Mouse (Mus musculus) frontal cortex, postnatal 25 days (tissue): ENCODE measurements around the gene Gm45234.

Experiments used
- DNase-seq, 2 experiments: peaks; one replicate each; pipeline ENCODE4 v3.0.0; 2022; ENCODE audit warnings: low spot score in 2 of 2

Gm45234 gene

DNA sequence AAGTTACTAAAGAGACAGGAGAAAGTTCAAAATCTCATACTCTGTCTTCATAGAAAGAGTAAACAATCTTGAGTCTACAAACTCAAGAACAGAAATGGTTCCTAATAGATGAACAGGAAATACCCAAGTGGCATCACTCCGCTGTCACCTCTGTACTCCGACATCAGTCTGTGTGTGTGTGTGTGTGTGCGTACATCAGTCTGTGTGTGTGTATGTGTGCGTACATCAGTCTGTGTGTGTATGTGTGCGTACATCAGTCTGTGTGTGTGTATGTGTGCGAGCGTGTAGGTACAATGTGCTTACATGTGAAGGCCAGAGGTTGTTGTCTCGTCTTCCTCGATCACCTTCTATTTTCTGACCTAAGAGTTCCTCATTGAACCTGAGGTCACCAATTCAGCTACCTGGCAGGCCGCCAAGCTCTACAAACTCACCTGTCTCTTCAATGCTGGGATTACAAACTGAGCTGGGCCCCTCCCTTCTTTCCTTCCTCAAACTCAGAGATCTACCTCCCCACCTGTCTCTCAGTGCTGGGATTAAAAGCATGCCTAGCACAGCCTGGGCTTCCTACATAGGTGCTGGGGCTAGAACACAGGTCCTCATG lies 47.4 kb downstream of the Gm45234 start:
- no peak for DNase-seq

DNA sequence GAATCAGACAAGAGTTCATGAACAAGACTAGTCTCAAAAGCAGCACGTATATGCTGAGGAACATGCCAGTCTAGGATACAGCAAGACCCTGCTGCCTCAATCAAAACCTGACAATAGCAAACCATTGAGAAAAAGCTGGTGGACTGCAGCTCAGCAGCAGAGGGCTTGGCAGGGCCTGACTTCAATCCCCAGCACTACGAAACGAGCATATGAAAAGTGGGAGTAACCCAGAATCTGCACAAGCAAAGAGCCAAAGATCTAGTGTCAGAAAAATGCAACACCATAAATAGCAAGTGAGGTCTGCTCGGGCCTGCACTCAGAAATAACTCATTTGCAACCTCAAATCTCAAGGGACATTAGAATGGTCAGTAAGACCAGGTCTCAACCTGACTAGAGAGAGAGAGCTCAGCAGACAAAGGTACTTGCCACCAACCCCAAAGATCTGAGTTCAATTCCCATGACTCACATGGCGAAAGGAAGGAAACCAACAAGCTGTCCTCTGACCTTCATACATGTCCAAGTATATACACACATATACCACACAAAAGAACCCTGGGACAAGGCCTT lies 49.7 kb downstream of the Gm45234 start:
- DNase-seq = no peak

DNA sequence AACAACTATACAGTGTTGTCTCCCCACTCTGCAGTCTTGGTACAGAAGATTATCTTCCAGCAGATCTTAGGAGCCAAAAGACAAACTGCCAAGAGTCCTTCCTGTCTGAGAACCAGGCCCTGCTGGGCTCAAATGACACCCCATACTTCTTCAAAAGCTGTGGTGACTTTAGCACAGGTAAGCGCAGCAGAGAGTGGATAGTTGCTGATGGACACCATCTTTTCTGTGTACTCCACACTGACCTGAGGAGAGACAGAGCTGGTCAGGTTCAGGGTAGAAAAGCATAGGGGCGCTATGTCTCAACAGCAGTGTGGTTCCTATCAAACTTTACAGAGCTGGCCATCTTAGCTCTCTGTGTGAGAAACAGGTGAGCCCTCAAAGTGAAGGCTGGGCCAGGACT lies 51.4 kb downstream of the Gm45234 start:
- no peak for DNase-seq

DNA sequence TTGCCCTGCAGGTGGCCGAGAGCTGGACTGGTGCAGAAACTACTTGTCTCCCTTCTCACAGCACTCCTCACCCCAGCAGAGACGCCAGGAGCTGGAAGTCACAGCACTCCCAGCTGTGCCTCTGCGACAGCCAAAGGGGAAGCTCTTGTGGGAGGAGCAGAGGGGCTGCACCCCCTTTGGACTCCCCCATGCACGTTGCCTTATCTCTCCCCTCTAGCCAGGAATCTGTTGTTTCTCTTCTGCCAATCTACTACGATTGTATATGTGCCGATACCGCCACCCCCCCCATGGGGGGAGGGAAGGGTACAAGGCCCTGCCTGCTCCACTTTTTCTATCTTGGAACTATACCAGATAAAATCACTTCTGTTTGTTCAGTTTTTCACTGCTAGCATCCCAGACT lies 52.0 kb downstream of the Gm45234 start:
- no peak for DNase-seq

DNA sequence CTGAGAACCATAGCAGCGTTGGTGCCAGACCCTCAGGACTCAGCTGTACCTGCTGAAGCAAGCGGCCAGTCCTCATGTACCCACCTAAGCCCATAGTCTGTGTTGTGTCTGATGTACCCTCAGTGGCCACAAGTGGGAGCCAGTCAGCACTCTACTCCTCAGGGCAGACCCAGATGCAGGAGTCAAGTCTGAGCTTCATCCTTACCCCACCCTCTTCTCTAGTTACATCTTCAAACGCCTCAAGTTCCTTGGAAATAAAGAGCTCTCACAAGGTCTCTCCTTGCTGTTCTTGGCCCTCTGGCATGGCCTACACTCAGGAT lies 53.1 kb downstream of the Gm45234 start:
- DNase-seq = peak; percentile 61 to 65

DNA sequence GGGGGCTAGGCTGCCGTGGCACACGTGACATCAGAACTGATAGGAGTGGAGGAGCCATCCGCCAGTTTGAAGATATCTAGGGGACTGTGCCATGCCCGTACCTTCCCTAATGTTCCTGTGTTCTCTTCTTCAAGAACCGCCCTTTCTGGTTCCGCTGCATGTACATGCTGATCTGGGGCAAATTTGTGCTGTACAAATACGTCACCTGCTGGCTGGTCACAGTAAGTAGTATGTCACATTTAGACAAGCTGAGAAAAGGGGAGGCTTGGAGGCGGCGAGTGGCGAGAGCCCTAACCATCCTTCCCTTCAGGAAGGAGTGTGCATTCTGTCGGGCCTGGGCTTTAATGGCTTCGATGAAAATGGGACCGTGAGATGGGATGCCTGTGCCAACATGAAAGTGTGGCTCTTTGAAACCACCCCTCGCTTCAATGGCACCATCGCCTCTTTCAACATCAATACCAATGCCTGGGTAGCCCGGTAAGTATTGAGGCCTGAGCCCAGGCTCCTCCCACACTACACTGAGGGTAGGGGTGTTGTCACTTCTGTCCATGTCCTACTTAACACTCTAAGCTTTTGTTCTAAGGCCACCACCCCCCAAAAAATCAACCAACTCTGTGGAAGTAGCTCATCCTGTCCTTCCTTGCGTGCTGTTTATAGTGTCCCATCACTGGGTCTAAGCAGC lies 53.6 kb downstream of the Gm45234 start:
- DNase-seq = no peak

DNA sequence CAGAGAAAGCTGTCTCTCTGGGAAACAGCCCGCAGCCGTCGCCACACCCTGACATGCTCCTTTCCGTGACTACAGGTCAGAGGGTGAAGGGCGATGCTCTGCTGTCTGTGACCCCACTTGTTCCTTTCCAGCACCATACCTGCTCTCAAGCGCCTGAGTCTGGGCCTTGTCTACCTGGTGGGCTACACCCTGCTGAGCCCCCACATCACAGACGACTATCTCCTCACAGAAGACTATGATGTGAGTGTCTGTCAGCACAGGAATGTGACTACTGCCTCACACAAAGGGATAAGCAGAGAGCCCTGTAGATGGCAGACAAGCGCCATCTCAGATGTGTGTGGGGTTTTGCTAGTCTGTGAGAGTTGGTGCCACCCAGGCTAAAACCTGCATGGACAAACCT lies 54.5 kb downstream of the Gm45234 start:
- DNase-seq = no peak

DNA sequence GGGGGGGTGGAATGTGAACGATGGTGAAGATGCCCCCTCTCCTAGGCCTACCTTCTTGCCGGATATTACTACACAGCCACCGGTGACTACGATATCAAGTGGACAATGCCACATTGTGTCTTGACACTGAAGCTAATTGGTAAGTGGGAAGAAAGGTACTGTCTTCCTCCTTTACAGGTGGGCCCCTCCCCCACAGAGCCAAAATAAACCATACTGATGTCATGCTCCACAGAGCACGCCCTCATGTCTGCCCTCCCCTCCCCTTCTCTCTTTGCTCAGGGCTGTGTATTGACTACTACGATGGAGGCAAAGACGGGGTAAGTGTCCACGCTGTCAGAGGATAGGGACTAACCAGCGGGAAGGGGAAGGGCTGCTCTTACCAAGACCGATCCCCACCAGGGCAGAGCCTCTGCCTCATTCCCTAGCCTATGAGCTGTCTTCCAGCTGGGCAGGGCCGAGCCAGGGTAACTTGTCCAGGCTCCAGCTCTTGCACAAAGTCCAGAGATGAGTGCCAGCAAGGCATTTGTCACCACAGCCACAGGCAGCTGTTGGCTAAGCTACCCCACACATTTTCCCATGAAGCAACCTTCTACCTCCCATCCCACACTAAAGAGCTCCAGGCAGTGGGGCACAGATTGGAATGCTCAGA lies 55.7 kb downstream of the Gm45234 start:
- DNase-seq = no peak

DNA sequence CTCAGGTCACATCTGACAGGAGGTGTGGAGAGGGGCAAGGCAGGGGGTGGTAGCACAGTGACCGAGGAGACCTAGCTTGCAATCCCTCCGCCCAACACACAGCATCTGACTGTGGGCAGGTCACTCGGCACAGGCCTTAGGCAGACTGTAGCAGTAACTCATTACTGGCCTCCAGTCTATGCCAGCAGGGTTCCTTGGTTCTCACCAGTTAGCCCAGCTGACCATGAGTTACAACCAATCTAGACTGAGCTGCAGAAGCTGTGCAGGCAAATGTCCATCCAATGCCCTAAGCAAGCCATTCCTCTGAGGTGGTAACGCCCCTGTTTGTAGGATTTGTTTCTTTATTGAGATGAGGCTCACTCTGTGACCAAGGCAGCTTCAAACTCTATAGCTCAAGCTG lies 56.5 kb downstream of the Gm45234 start:
- DNase-seq = no peak

DNA sequence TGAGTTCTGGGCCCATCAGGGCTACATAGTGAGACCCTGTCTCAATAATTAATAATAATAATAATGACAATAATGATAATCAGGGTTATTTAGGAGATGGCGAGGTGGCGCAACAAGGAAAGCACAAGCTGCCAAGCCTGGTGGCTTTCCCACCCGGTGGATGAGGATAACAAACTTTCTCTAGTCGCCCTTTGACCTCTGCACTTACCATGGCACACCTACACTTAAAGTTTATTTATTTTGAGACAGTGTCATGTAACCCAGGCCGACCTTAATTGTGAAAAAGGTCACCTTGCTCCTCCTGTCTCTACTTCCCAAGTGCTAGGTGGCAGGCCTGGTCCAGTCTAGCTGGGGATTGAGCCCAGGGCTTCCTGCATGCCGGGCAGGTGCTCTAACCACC lies 57.1 kb downstream of the Gm45234 start:
- DNase-seq = no peak

DNA sequence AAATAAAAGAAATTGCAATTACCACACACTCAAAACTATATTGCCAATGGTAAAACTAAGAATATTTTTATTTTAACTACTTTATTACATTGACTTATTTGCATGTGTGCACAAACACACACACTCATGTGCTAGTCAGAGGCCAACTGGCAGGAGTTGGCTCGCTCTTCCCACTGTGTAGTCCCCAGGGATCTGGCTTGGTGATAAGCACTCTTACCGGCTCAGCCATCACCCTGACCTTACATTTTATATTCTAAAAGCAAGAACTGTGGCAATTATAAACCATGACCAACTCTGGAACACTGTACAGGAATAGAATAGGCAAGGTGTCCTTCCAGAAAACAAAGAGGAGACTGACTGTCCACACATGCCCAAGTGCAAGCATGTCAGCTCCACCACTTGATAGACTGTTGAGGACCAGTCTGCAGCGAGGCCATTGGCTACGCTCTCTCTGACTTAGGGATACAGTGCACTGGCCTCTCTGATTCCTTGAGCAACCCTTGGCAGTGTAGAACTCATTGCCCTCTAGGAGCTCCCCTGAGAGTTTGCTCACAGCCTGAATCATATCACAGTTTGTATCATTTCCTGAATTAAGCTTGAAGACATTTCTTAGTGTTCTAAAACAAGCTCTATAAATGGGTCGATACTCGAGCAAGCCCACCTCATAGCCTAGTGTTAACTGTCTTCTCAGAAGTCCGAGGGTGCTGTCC lies 59.2 kb downstream of the Gm45234 start:
- no peak for DNase-seq

DNA sequence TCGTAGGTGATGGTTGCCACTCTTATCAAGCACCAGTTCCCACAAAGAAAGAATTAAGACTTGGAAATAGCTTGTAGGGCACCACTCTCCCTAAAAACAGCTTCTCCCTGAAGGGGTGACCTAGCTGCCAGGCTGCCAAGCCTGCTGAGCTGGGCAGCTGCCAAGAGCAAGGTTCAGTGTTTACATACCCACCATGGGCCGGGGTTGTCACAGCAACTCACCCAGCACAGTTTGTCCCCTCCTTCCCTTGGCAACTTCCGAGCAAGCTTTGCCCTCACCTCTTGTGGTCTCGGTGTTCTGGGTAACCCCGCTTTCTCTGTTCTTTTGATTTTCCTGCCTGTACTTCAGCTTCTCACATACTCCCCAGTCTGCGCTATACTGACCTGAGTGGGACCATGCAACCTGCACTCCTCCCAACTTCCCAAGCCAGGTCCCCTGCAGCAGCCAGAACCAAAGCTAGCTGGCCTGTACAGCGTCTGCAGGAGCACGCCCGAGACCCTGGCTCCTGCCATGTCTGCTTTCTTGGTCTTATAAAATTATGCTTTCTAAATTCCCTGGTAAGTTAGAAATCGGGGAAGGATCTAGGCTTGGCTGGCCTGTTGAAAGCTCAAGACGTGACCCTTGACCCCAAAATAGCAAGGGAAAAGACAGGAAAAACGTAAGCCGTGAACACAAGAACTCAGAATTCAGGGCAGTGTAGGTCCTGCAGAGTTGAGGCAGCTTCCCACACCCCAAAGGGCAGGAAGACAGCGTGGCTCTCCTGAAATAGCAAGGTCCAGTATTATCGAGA lies 61.5 kb downstream of the Gm45234 start:
- no peak for DNase-seq

DNA sequence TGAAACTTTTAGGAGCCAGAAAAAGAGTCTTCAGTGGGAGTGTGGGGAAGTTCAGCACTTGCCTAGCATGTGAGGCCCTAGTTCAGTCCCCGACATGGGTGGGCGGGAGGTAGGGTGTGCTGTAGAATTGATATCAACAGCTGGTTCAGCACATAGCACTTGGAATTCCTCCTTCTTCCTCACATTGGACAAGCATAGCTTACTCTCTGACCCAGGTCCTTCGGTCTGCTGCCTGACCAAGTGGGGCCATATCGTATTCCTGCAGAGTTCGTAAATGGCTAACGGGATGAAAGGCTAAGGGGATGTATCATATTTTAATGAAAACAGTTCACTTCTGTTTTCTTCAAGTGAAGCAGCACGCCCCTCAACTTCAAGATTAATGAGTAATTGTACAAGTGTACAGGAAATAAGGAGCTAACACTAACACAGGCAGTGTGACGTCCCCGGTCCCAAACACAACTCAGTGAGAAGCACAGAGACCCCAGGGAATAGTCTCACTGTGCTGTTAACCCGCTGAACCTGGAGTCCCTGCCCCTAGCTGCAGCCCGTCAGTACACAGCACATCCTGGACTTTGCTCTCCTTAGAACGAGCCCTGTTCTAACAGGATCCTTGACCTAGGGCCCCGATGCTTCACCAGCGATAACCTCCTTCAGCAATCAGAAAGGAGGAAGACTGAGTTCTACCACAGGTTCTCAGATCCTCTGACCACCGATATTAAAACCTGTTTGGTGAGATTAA lies 62.4 kb downstream of the Gm45234 start:
- DNase-seq = no peak

DNA sequence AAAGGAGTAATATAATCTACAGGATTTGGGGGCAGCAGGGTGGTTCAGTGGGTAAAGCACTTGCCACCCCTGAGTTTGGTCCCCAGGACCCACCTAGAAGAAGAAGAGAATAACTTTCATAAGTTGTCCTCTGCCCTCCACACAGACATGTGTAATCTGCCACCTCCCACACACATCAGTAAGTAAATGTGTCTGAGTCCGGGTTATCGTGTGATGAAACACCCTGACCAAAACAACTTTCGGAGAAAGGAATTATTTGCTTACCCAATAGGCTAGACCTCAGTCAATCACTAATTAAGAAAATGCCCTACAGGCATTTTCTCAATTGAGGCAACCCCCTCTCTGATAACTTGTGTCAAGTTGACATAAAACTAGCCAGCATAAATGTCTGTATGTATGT lies 65.3 kb downstream of the Gm45234 start:
- no peak for DNase-seq
